Mouse (Mus musculus) neutrophil, adult 5-6 weeks (primary cell): ENCODE results near the gene Usp46. TPM values are rescaled to one million over a fixed set of nuclear protein-coding genes. Genes with fewer than 3 reads are reported as not detected.

Experiments used
- ATAC-seq: fragments of 151-379, 151-347 bp; 2 replicates; pipeline ENCODE4 v1.8.0; 2017; ENCODE audit warnings: mild to moderate bottlenecking, moderate TSS enrichment; ENCODE audit not compliant: insufficient number of reproducible peaks, poor library complexity, low FRiP score, severe bottlenecking; ENCODE audit errors: extremely low read depth
- total RNA-seq: library from RNA; stranded (forward); fragments of 200-1000 nt; gene quantifications from 2 replicates; pipeline ENCODE4 v1.2.3, GENCODE M21; 2017

Gene Usp46
- 7.5 and 9.5 TPM in 2 replicates for total RNA-seq

GRCm38 (mm10) chr5:74067831-74068713 is at the start of gene Usp46:
Gene Usp46, minus strand, starts transcription at chr5:74068431.
- peak; percentile 55 for ATAC-seq

- ATAC-seq, result no peak
Observed at GRCm38 (mm10) chr5:74113961-74114689, 45.9 kb upstream of the Usp46 start.

- ATAC-seq, result no peak
Observed at GRCm38 (mm10) chr5:74105445-74105844, 37.2 kb upstream of the Usp46 start.

- ATAC-seq, result no peak
Observed at GRCm38 (mm10) chr5:74101761-74102160, 33.5 kb upstream of the Usp46 start.

GRCm38 (mm10) chr5:74099046-74099445 is 30.8 kb upstream of the Usp46 start:
- ATAC-seq, result no peak

- ATAC-seq, result no peak
Observed at GRCm38 (mm10) chr5:74097854-74098220, 29.6 kb upstream of the Usp46 start.

- no peak for ATAC-seq
Observed at GRCm38 (mm10) chr5:74097116-74097853, 29.1 kb upstream of the Usp46 start.

GRCm38 (mm10) chr5:74096060-74096459 is 27.8 kb upstream of the Usp46 start:
- no peak for ATAC-seq

GRCm38 (mm10) chr5:74095611-74096010 is 27.4 kb upstream of the Usp46 start:
- no peak for ATAC-seq

- ATAC-seq, result no peak
Observed at GRCm38 (mm10) chr5:74094841-74095437, 26.7 kb upstream of the Usp46 start.

GRCm38 (mm10) chr5:74093556-74094428 is 25.6 kb upstream of the Usp46 start:
- ATAC-seq, result no peak

GRCm38 (mm10) chr5:74092833-74093555 is 24.8 kb upstream of the Usp46 start:
- peak; percentile 100 for ATAC-seq

GRCm38 (mm10) chr5:74092481-74092832 is 24.2 kb upstream of the Usp46 start:
- ATAC-seq, result no peak

GRCm38 (mm10) chr5:74089643-74090042 is 21.4 kb upstream of the Usp46 start:
- ATAC-seq, result no peak

GRCm38 (mm10) chr5:74081756-74082155 is 13.5 kb upstream of the Usp46 start:
- ATAC-seq, result no peak

- ATAC-seq, result no peak
Observed at GRCm38 (mm10) chr5:74078861-74079615, 10.8 kb upstream of the Usp46 start.

GRCm38 (mm10) chr5:74078400-74078799 is 10.2 kb upstream of the Usp46 start:
- no peak for ATAC-seq
